In genomic region chr12:99884269-99885261, GRCm38 (mm10) we compare ENCODE assay signal across 7 mouse cellular contexts. TPM values are rescaled to one million over a fixed set of nuclear protein-coding genes. Genes with fewer than 3 reads are reported as not detected.
DNase-seq lines count a peak whose midpoint lies in the region; ATAC-seq lines count a peak whose summit lies in the region.

TSS of gene Efcab11 (minus strand) at chr12:99884439.
TSS of gene Tdp1 (plus strand) at chr12:99884517.

- H3K9me3 ChIP-seq in limb, embryonic 10.5 days (replicated peaks) = no peaks in the 10 kb centered on the region
- H3K9me3 ChIP-seq in midbrain, embryonic 13.5 days = no peaks in the 10 kb centered on the region

- H3K36me3 ChIP-seq in limb, embryonic 10.5 days = peaks cover 13% of the 10 kb centered on the region
- H3K36me3 ChIP-seq in midbrain, embryonic 13.5 days = peaks cover 3% of the 10 kb centered on the region; the same call in 1 of the 2 replicates

- peak; percentile 70 for ATAC-seq in granulocyte monocyte progenitor cell, adult 5-6 weeks (replicated peaks; ENCODE audit: poor library complexity, severe bottlenecking)
- ATAC-seq in midbrain, embryonic 13.5 days = peak; percentile 86

- peak within 1 kb of the TSS; percentile 92 for H3K4me2 ChIP-seq in midbrain, embryonic 13.5 days (replicated peaks)

- no peaks in the 10 kb centered on the region for H3K27me3 ChIP-seq in limb, embryonic 10.5 days (ENCODE audit: low read depth, poor library complexity, severe bottlenecking)
- H3K27me3 ChIP-seq in midbrain, embryonic 13.5 days = no peaks in the 10 kb centered on the region

- peak within 1 kb of the TSS; percentile 99 for H3K27ac ChIP-seq in limb, embryonic 10.5 days
- peak within 1 kb of the TSS; percentile 84 for H3K27ac ChIP-seq in midbrain, embryonic 13.5 days

- H3K4me1 ChIP-seq in limb, embryonic 10.5 days = peaks cover 31% of the 10 kb centered on the region
- peaks cover 39% of the 10 kb centered on the region for H3K4me1 ChIP-seq in midbrain, embryonic 13.5 days (replicated peaks)

- H3K4me3 ChIP-seq in limb, embryonic 10.5 days = peak within 1 kb of the TSS; percentile 87
- H3K4me3 ChIP-seq in midbrain, embryonic 13.5 days (replicated peaks) = peak within 1 kb of the TSS; percentile 87

- peak; percentile 86 for DNase-seq in adrenal gland, adult 8-10 months
- DNase-seq in embryo, embryonic 9.5 days (ENCODE audit: extremely low spot score) = peak; percentile 94
- DNase-seq in kidney, adult 11 months = peak; percentile 89
- peak; percentile 98 for DNase-seq in limb, embryonic 10.5 days (ENCODE audit: low spot score)
- peak; percentile 83 for DNase-seq in spleen, adult 12 weeks (ENCODE audit: low spot score)

- H3K9ac ChIP-seq in midbrain, embryonic 13.5 days (replicated peaks) = peak within 1 kb of the TSS; percentile 95

- under 1% methylated on average over 73 of the region's 73 CpGs for WGBS in limb, embryonic 10.5 days
- under 1% methylated on average over 72 of the region's 73 CpGs for WGBS in midbrain, embryonic 13.5 days

RNA-seq across cellular contexts. Expression of gene Efcab11, which starts in this region (rescaled TPM):
- under 1 TPM; 0.13 to 0.49 (median 0.30) TPM for total RNA-seq in adrenal gland, adult 8-10 months (2022)
- 3.5 and 5.3 TPM in 2 replicates for total RNA-seq in granulocyte monocyte progenitor cell, adult 5-6 weeks (2014; fragmentation: Nextera tagmentation)
- total RNA-seq in granulocyte monocyte progenitor cell, adult 5-6 weeks (2017) = 5.9 and 9.3 TPM in 2 replicates
- 16.0 and 21.7 TPM in 2 replicates for polyA plus RNA-seq in limb, embryonic 10.5 days (2016; fragmentation: Nextera tagmentation; extraction: Ambion mirVana)
- polyA plus RNA-seq in midbrain, embryonic 13.5 days (2015; fragmentation: Nextera tagmentation; extraction: Ambion mirVana) = 9.2 and 10.3 TPM in 2 replicates

RNA-seq across cellular contexts. Expression of gene Tdp1, which starts in this region (rescaled TPM):
- total RNA-seq in adrenal gland, adult 8-10 months (2022) = 10 to 100 TPM; 12.2 to 23.8 (median 14.9) TPM
- 38.1 and 41.9 TPM in 2 replicates for total RNA-seq in granulocyte monocyte progenitor cell, adult 5-6 weeks (2014; fragmentation: Nextera tagmentation)
- 19.0 and 22.6 TPM in 2 replicates for total RNA-seq in granulocyte monocyte progenitor cell, adult 5-6 weeks (2017)
- 80.3 and 88.2 TPM in 2 replicates for polyA plus RNA-seq in limb, embryonic 10.5 days (2016; fragmentation: Nextera tagmentation; extraction: Ambion mirVana)
- 57.3 and 58.2 TPM in 2 replicates for polyA plus RNA-seq in midbrain, embryonic 13.5 days (2015; fragmentation: Nextera tagmentation; extraction: Ambion mirVana)

Comparison
In these comparisons a context has a peak if more than half of its experiments do, and no peak if none do; other contexts are left out.
1. Peak in every context shown above with its lines: DNase-seq, ATAC-seq, H3K4me3 ChIP-seq and H3K27ac ChIP-seq.